Mouse (Mus musculus): ENCODE measurements at regions not wholly inside any gene's neighbourhood (a gene's known extent, or its start where the extent isn't known, plus 50 kb on each side); places are given as distances from the start of the nearest gene placed in this dataset.
A peak's percentile ranks its signal among the peaks of the same experiment; 100 is the strongest.

DNA sequence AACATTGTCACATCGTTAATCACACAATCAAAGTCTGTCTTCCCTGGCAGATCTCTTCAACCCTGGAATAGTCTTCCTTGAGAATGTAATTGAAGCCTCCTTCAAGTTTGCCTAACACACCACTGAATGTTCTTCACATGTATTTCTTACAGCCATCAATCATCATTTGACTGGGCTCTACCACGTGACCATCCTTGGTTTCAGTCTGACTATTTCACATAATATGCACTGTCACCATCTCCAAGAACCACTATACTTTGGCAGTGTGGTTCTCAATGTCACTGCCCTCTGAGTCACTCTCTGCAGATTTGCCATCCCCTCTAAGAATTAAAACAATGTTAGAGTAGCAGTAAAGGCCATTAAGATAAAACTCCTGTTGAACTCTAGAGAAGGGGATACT, 154.6 kb upstream of the Tyw5 start:
- ATAC-seq (ENCODE audit: extremely low read depth, insufficient number of reproducible peaks, low FRiP score, poor library complexity, severe bottlenecking) = no peak

DNA sequence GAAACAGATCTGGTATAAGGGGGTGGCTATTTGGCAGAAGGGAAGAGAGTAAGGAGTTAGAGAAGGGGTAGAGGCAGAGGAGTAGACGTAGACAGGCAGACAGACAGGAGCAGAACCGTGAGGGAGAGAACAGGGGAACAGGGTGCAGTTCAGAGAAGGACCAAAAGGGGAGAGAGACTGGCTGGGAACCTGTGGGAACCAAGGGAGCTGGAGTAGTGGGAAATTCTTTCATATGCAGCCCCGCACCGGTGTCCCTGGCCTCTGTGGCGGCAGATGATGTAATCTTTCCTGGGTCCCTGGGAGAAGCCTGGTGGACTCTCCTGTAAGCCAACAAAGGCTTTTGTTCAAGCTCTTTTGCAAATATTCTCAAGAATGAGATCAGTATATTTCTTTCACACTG, 157.8 kb upstream of the Tyw5 start:
- no peak for ATAC-seq (ENCODE audit: extremely low read depth, insufficient number of reproducible peaks, low FRiP score, poor library complexity, severe bottlenecking)

GRCm38 (mm10) chr1:57572097-57572496, 165.2 kb upstream of the Tyw5 start:
- no peak for ATAC-seq (ENCODE audit: extremely low read depth, insufficient number of reproducible peaks, low FRiP score, poor library complexity, severe bottlenecking)

DNA sequence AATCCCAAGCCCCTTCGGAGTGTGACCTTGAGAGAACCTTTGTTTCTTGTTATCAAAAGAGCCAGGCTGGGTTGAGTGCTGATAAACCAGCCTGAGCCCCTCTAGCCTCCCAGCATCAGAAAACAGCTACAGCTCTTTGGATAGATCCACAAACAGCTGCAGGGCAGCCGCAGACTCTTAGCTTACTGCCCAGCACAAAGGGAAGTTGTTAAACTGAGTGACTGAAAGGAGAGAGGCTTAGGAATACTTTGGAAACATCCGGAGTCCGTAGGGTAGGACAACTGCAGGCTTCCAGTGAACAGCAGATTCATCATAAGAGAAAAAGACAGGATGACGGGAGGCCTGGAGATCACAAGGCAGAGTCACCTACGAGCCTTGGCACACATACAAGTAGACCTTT, 166.9 kb upstream of the Tyw5 start:
- ATAC-seq (ENCODE audit: extremely low read depth, insufficient number of reproducible peaks, low FRiP score, poor library complexity, severe bottlenecking) = no peak

GRCm38 (mm10) chr1:57574530-57574929, 167.6 kb upstream of the Tyw5 start:
- peak; percentile 81 for ATAC-seq (ENCODE audit: extremely low read depth, insufficient number of reproducible peaks, low FRiP score, poor library complexity, severe bottlenecking)

GRCm38 (mm10) chr1:57576066-57576753, 169.3 kb upstream of the Tyw5 start:
- peak; percentile 77 for ATAC-seq (ENCODE audit: extremely low read depth, insufficient number of reproducible peaks, low FRiP score, poor library complexity, severe bottlenecking)

DNA sequence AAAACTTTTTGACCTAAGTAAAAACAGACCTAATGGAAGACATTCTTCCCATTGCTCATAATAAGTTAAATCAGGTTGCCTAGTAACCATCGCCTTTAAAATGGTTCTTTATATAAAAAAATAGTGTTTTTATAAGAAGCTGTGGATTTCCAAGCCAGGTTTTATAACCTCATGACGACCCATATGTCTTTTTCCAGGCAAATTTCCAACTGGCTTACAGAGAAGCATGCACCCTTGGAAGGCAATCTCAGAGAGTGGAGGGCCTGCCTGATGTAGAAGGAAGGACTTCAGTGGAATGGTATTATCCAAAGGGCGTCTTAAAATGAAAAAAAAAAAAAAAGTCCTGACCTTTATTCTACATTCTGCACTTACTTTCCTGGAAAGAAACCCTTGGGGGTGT, 172.2 kb upstream of the Tyw5 start:
- ATAC-seq (ENCODE audit: extremely low read depth, insufficient number of reproducible peaks, low FRiP score, poor library complexity, severe bottlenecking) = no peak

DNA sequence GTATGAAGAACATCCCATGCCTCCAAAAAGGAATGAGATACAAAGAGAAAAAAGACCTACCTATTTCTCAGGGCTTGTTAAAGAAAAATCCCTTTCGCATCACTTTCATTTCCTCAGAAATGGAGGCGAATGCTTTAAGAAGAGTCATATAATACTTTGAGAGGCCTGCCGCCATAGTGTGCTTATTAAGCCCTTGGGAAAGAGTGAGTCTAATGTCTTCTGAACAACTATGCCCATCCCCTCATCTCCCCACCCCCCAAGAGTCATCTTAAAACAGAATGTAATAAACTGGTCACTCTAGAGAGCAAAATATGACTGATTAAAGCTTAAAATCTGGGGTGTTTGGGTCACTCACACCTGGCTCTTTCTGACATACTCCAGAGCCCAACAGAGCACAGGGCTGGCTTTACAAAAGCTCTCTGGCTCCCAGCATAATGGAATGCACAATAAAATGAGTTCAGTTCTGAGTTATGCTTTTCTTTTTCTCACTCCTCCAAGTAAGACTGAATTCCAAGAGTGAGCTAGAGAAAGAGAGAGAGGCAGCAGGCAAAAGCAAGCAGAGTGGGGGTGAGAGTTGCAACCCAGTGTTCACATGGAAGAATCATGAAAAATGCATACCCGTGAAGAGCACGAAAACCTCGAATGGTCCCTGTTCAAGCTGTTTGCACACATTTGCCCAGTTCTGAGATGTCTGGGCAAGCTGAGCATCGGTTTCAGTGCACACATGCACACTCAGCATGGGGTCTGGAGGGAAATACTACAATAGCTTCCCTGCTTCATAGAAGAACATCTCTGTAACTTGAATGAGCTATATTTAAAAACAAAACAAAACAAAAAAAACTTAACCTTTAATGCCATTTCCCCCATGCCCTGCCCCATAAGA, 180.0 kb upstream of the Spats2l start:
- ATAC-seq (ENCODE audit: extremely low read depth, insufficient number of reproducible peaks, low FRiP score, poor library complexity, severe bottlenecking) = no peak

DNA sequence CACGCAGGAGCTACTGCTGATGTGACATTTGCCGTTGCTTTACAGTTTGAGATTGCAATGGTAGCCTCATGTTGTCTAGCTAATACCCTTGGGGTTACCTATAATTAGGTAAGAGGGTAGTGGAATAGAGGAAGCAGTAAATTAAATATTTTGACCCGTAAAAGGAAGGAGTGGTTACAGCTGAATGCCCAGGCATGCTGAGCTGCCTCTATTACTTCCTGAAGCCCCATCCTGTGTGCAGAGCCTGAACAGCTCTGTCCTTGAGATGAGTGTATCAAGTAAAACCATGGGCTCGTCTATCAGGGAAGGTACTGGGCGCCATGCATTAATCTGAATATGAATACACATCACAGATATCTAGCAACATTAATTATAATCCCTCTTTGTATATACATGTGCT, 179.1 kb upstream of the Spats2l start:
- ATAC-seq (ENCODE audit: extremely low read depth, insufficient number of reproducible peaks, low FRiP score, poor library complexity, severe bottlenecking) = peak; percentile 58; the same call in 1 of the 2 replicates

DNA sequence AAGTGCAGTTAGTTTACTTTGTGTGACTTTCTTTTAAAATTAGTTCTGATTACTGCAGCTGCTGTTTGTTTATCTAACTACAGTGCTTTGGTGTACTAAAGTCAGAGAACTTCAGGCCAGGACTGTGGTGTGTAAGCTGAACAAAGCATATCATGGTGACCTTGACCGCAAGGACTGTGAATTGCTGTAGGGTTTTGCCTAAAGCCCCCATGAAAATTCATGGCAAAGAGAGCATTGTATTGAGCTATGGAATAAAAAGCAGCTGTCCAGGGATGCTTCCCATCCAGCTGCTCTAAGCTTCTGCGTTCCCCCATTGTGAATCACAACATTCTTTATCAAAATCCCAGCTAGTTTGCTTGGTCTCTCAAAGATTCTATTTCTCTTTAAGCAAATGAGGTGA, 173.0 kb upstream of the Spats2l start:
- ATAC-seq (ENCODE audit: extremely low read depth, insufficient number of reproducible peaks, low FRiP score, poor library complexity, severe bottlenecking) = no peak

DNA sequence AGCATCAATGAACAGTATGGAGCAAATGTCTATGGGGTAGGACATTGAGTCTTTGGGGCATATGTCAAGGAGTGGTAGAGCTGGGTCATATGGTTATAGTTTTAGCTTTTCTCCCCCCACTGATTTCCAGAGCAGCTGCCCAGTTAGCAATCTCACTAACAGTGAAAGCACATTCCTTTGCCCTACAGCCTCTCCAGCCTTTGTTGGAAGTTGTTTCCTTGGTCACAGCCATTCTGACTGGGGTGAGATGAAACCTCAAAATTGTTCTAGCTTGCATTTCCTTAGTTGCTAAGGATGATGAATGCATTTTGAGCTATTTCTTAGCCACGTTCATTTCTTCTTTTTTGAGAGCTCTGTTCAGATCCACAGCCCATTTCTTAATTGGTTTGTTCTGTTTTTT, 168.4 kb upstream of the Spats2l start:
- no peak for ATAC-seq (ENCODE audit: extremely low read depth, insufficient number of reproducible peaks, low FRiP score, poor library complexity, severe bottlenecking)

DNA sequence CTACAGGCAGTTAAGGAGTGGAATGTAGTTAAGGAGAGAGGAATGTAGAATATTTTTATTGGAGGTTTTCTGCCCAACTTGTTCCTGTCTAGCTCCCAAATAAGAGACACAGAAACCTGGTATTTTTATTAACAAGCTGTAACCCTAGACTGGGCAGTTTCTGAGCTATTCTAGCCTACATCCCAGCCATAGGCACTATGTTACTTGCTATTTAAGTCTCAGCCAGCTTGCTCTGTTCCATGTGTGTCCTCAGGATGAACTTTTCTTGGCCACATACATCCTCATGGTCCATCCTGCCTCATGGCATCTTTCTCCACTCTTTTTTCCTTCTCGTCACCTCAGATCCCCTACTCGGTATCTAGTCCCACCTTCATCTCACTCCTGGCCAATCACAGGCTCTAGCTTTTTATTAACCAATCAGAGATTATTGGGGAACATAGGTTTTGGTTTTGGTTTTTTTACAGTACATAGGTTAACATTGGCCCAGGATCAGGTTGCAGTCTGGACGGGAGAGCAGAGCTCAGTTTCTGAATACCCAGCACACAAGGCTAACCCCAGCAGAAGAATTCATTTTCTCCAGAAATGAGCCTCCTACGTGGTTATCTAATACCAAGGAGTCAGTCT, 167.8 kb upstream of the Spats2l start:
- no peak for ATAC-seq (ENCODE audit: extremely low read depth, insufficient number of reproducible peaks, low FRiP score, poor library complexity, severe bottlenecking)

DNA sequence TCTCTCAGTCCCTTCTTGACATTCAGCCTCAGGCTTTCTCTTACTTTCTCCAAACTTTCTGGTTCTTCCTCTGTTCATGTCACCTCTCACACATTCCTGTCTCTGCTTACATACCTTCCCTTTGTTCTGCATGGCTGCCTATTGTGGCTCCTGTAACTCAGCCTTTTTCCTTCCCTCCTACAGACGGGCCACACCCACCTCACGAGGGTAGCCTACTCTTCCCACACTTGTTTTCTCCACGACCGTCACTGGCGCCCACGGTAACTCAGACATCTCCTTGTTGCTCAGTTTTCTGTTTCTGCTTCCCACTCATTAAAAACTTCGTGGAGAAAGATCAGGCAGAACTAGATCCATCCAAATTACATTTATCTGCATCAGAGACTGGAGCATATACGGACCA, 166.9 kb upstream of the Spats2l start:
- no peak for ATAC-seq (ENCODE audit: extremely low read depth, insufficient number of reproducible peaks, low FRiP score, poor library complexity, severe bottlenecking)

DNA sequence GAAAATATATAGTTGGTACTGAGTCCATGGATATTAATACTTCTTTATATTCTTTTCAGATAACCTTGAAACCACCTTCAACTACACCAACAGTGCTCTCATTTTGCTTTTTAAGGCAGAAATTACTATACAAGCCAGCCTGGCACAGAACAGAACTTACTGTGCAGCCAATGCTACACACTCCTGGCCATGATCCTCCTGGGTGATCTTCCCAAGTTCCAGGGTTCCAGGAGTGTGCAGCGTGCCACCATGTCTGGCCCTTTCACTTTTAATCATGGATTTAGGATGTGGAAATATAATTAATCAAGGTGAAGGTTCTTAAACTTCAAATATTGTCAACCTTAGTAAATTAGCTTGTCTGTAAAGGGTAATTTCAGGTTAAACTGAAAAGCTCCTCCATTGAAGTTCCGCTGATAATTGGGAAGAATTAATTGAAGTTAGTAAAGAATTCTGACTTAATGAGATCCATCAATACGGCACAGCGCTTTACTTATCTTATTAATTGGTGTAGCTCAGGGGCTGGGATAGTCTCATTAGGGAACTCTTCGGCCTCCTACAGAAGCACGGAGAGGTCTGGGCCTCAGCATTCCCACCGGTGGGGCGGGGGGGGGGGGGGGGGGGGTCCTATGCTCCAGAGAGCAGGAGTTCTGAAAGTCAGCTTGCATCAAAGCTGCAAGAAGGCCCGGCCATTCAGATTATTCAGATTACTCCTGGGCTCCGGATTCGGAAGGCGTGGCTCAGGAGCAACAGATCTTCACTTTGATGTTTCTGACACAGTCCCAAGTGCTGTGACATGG, 166.1 kb upstream of the Spats2l start:
- ATAC-seq (ENCODE audit: extremely low read depth, insufficient number of reproducible peaks, low FRiP score, poor library complexity, severe bottlenecking) = no peak

- no peak for ATAC-seq (ENCODE audit: extremely low read depth, insufficient number of reproducible peaks, low FRiP score, poor library complexity, severe bottlenecking)
These were observed 165.6 kb upstream of the Spats2l start for GRCm38 (mm10) chr1:57608423-57608679.

GRCm38 (mm10) chr1:57609307-57609706, 164.7 kb upstream of the Spats2l start:
- no peak for ATAC-seq (ENCODE audit: extremely low read depth, insufficient number of reproducible peaks, low FRiP score, poor library complexity, severe bottlenecking)

- no peak for ATAC-seq (ENCODE audit: extremely low read depth, insufficient number of reproducible peaks, low FRiP score, poor library complexity, severe bottlenecking)
These were observed 161.8 kb upstream of the Spats2l start for GRCm38 (mm10) chr1:57612171-57612570.

GRCm38 (mm10) chr1:57612931-57613804, 160.8 kb upstream of the Spats2l start:
- ATAC-seq (ENCODE audit: extremely low read depth, insufficient number of reproducible peaks, low FRiP score, poor library complexity, severe bottlenecking) = no peak

GRCm38 (mm10) chr1:57615155-57615554, 158.8 kb upstream of the Spats2l start:
- ATAC-seq (ENCODE audit: extremely low read depth, insufficient number of reproducible peaks, low FRiP score, poor library complexity, severe bottlenecking) = no peak
